Mouse (Mus musculus): ENCODE data around the gene Gpx7. TPM values are rescaled to one million over a fixed set of nuclear protein-coding genes. Genes with fewer than 3 reads are reported as not detected.

Gpx7 gene
- total RNA-seq, 2 experiments from 2014 or later = 8.9 to 9.9 TPM

- intact Hi-C loops (cut with DNase I) = no loop called here
- DNase-seq = no peak
Observed at GRCm38 (mm10) chr4:108394236-108394635, 12.5 kb downstream of the Gpx7 start.

GRCm38 (mm10) chr4:108392558-108392957 lies 14.2 kb downstream of the Gpx7 start:
- intact Hi-C loops (cut with DNase I) = no loop called here
- DNase-seq = no peak

- no peak for DNase-seq
- intact Hi-C loops (cut with DNase I) = no loop called here
Observed at GRCm38 (mm10) chr4:108391124-108391523, 15.6 kb downstream of the Gpx7 start.

GRCm38 (mm10) chr4:108388741-108389140 lies 18.0 kb downstream of the Gpx7 start:
- intact Hi-C loops (cut with DNase I) = loop anchor here (1.0 to 5.0 kb wide), 2 partner anchors 18 to 69 kb away; partner anchors contain the start of genes Gpx7 and Tut4
- DNase-seq = no peak

- intact Hi-C loops (cut with DNase I) = loop anchor here (1.0 to 5.0 kb wide), 3 partner anchors 19 to 70 kb away; partner anchors contain the start of genes Gpx7 and Tut4
- DNase-seq = peak; percentile 77
Observed at GRCm38 (mm10) chr4:108387681-108388253, 19.0 kb downstream of the Gpx7 start.

GRCm38 (mm10) chr4:108387106-108387505 lies 19.7 kb downstream of the Gpx7 start:
- intact Hi-C loops (cut with DNase I) = loop anchor here (2.0 to 5.0 kb wide), 2 partner anchors 38 to 70 kb away; partner anchors contain the start of gene Tut4
- no peak for DNase-seq

GRCm38 (mm10) chr4:108386087-108386486 lies 20.7 kb downstream of the Gpx7 start:
- intact Hi-C loops (cut with DNase I) = loop anchor here (2.0 to 5.0 kb wide), 2 partner anchors 37 to 71 kb away; partner anchors contain the start of gene Tut4
- no peak for DNase-seq

DNA sequence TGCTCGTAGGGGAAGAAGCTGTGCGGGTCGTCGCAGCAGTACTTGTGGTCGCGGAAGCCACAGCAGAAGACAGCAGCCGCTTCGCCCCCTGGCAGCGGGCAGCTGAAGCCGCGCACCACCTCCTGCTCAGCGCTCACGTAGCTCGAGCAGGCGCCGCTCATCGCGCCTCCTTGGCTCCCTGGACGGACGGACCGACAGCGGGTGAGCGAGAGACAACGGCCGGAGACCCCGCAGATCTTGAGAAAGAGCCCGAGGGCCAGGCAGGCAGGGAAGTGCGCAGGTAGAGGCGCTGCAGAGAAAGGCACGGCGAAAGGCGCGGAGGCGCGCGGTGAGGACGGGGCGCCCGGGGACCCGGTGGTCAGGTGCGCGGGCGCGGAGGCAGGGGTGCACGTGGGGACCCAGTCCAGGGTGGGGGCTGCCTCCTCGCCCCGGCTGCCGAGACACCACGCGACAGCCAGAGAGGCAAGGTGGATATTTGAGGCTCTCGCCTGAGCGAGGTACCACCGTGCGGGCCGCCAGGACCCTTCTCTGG lies 23.5 kb downstream of the Gpx7 start, which contains the start of gene Shisal2a:
TSS of gene Shisal2a (minus strand) at position 167 of the 532 bp plus-strand sequence.
- intact Hi-C loops (cut with DNase I) = no loop called here

GRCm38 (mm10) chr4:108380146-108380545 lies 26.6 kb downstream of the Gpx7 start:
- intact Hi-C loops (cut with DNase I) = no loop called here
- DNase-seq = no peak

More for the DNA sequence above, 23.5 kb downstream of the Gpx7 start, which contains the start of gene Shisal2a:
- DNase-seq = no peak

DNA sequence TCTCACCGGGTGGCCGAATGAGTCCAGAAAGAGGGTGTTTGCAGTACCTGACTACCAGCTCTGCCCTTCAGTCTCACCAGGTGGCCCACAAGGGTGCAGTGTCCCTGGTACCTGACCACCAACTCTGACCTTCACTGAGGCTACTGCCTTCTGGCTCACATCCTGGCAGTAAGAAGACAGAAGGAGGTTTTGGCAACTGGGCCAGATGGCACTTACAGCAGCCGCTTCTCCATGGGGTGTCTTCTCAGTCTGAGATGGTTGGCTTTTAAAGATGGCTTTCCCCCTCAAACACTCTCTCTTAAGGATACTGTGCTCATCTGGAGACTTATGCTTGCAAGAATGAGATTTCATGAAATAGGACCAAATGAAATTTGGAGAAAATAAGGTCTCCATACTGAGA lies 27.3 kb downstream of the Gpx7 start:
- intact Hi-C loops (cut with DNase I) = no loop called here
- no peak for DNase-seq

DNA sequence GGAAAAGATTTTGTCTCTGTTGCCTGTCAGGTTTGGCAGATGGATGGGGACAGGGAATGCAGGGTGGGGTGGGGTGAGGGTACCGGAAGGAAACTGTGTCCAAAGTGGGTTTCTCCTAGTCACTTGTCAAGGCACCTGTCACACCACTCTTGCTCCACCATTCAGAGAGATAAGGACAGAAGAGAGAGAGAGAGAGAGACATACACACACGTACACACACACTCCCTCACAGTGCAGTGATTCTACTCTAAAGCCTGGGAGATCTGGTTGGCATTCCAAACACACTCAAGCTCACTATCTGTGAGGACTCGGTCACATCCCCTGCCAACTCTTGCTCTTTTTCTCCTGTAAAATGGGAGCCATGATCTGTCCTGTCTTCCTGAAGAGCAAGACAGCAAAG lies 34.6 kb downstream of the Gpx7 start:
- DNase-seq = no peak
- intact Hi-C loops (cut with DNase I) = no loop called here

DNA sequence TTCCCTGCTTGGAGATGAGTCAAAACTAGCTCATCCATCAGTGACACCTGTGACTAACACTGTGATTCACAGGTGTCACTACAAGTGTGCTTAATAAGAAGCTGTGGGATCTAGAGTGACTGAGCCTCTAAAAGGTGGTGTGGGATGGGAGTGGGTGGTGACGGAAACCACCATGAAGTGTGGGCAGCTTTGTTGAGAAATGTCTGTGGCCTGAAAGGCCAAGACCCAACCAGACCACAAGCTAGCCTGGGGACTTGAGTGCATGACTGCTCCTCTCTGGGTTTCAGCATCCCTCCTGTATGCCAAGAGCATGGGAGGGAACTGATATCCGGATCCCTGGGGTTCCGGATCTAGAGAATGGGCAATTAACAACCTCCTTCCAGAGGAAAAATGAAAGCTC lies 35.3 kb downstream of the Gpx7 start:
- DNase-seq = no peak
- intact Hi-C loops (cut with DNase I) = no loop called here

DNA sequence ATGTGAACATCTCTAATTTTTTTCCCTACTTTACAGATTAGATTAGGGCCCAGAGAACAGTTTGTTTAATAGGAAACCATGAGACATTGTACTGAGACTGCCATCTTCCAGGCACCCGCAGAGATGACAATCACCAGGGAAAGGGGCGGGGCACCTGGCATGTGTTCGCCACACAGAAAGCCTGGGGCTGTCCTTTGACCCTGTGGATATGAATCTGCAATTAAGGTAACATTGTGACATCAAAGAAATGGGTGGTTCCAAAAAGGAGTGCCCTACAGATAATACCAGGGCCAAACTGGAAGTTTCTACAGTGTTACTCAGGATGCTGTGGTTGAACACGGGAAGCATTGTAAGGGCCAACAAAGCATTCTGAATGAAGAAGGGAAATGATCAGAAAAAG lies 36.4 kb downstream of the Gpx7 start:
- DNase-seq = no peak
- intact Hi-C loops (cut with DNase I) = no loop called here

GRCm38 (mm10) chr4:108369254-108369653 lies 37.5 kb downstream of the Gpx7 start:
- intact Hi-C loops (cut with DNase I) = no loop called here
- DNase-seq = no peak

DNA sequence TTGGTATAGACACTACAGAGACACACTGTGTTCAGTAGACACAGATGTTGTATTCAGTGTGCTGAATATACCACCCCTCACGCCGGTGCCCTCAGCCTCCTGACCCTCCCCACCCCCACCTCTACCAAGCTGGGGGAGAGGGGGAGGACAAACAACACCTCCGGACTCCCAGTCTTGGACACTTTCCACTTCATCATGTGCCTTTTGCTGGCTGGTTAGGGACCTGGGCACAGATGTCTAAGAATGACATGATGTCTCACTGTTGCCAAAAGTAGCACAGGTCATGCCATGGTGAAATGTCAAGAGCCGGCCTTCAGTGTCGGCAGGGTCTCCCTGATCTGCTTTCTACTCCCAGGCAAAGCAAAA lies 42.7 kb downstream of the Gpx7 start:
- intact Hi-C loops (cut with DNase I) = no loop called here
- DNase-seq = peak in 1 of 2 experiments; percentile 57

DNA sequence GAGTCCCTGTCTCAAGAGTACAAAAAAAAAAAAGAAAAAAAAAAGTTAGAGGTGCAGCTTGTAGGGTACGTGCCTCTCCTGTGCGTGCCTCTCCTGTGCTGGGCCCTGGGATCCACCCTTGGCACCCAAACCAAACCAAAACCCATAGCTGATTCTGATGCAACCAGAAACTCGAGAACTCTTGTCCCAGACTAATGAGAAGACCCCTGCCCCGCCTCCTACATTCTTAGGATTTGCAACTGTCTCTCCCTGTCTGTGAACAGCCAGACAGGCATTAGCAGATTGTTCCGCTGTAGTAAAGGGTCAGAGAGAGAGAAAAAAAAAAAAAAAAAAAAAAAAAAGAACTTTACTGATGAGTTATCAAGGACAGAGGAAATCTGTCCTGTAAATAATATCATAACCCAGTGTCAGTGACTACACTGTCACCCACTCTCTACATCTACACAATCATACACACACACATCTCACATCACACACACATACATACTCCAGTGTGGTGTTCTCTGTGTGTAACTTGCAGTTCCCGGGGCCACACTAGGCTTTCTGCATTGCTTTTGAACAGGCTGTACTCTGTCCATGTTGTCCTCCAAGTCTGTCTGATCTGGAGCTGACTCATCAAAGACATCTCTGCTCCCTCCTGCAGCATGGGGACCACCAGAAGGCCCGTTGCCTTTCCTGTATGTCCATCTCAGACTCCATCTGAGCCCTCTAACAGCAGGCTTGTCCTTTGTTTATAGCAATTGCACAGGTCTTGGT lies 43.2 kb downstream of the Gpx7 start:
- intact Hi-C loops (cut with DNase I) = no loop called here
- DNase-seq = no peak

GRCm38 (mm10) chr4:108362321-108363261 lies 44.2 kb downstream of the Gpx7 start:
- intact Hi-C loops (cut with DNase I) = no loop called here
- no peak for DNase-seq

GRCm38 (mm10) chr4:108360136-108361055 lies 46.4 kb downstream of the Gpx7 start:
- DNase-seq = peak; percentile 52 to 59
- intact Hi-C loops (cut with DNase I) = no loop called here

DNA sequence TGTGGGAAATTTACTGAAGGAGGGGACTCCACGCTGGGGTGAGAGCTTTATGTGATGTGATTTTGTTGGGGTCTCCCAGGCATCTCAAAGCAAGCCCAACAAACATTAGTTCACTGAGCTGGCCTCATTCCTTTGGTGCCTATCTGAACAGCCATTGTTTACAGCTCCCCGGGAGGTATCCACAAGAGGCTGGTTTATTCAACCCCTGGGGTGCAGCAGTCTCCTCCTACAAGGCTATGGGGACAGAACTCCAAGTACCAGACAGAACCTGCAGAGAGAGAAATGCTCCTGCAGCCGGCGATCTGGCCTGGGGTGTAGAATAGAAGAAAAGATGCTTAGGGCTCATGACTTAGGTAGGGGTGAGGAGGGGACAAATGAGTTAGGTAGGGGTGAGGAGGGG lies 48.3 kb downstream of the Gpx7 start:
- intact Hi-C loops (cut with DNase I) = no loop called here
- DNase-seq = no peak

Data from heart, postnatal 36 days (tissue).